ENCODE assay signal across 24 mouse cellular contexts in genomic region chr12:7875454-7875853, GRCm38 (mm10).
"Had no signal": no experiment of that assay in that cellular context is flagged by ENCODE, and none has a peak within 500 bp of the region (broad histone marks: within the 10 kb centered on the region; RNA-seq: fewer than 3 reads in every experiment).

No protein-coding gene starts in this region.

- H3K4me3 ChIP-seq: gastrocnemius, adult 2 months; heart, embryonic 10.5 days; heart, embryonic 12.5 days; hindbrain, embryonic 10.5 days; hindbrain, embryonic 12.5 days; intestine, embryonic 15.5 days; layer of hippocampus, adult 2 months; left cerebral cortex, adult 2 months; limb, embryonic 10.5 days; limb, embryonic 12.5 days had no signal

- H3K27me3 ChIP-seq: heart, embryonic 12.5 days; hindbrain, embryonic 12.5 days; intestine, embryonic 15.5 days; limb, embryonic 12.5 days had no signal

- H3K9ac ChIP-seq: heart, embryonic 12.5 days; hindbrain, embryonic 12.5 days; hindbrain, embryonic 14.5 days; intestine, embryonic 15.5 days; limb, embryonic 12.5 days; liver, embryonic 14.5 days had no signal

- H3K4me2 ChIP-seq: heart, embryonic 12.5 days; hindbrain, embryonic 12.5 days; hindbrain, embryonic 14.5 days; intestine, embryonic 15.5 days; limb, embryonic 12.5 days; liver, embryonic 11.5 days had no signal

- ATAC-seq: forebrain, embryonic 16.5 days; hindbrain, embryonic 16.5 days; inflammation-experienced regulatory T-cells, adult 6 months; intestine, embryonic 15.5 days; intestine, postnatal 0 days had no signal

- DNase-seq: gastrocnemius, adult 2 months; gastrocnemius, postnatal 10 days; gastrocnemius, postnatal 25 days; heart, adult 18-20 months; heart, postnatal 10 days; heart, postnatal 4 days; kidney, adult 18-20 months; kidney, postnatal 10 days had no signal

- H3K27ac ChIP-seq: gastrocnemius, adult 2 months; heart, embryonic 10.5 days; hindbrain, embryonic 10.5 days; hindbrain, embryonic 12.5 days; hindbrain, embryonic 14.5 days; intestine, embryonic 15.5 days; layer of hippocampus, adult 2 months; left cerebral cortex, adult 2 months; limb, embryonic 10.5 days; limb, embryonic 12.5 days; liver, embryonic 14.5 days had no signal

- H3K36me3 ChIP-seq: heart, embryonic 10.5 days; heart, embryonic 12.5 days; hindbrain, embryonic 10.5 days; hindbrain, embryonic 12.5 days; intestine, embryonic 15.5 days; limb, embryonic 10.5 days; limb, embryonic 12.5 days had no signal

- H3K9me3 ChIP-seq: heart, embryonic 10.5 days; heart, embryonic 12.5 days; hindbrain, embryonic 10.5 days; hindbrain, embryonic 12.5 days; intestine, embryonic 15.5 days; limb, embryonic 10.5 days; limb, embryonic 12.5 days had no signal

- H3K4me1 ChIP-seq: heart, embryonic 10.5 days; heart, embryonic 12.5 days; hindbrain, embryonic 10.5 days; hindbrain, embryonic 12.5 days; intestine, embryonic 15.5 days; limb, embryonic 10.5 days; limb, embryonic 12.5 days had no signal
